Mouse (Mus musculus) stomach, embryonic 16.5 days (tissue): ENCODE data around the gene 1700001O22Rik. TPM values are rescaled to one million over a fixed set of nuclear protein-coding genes. Genes with fewer than 3 reads are reported as not detected.
A peak's percentile ranks its signal among the peaks of the same experiment; 100 is the strongest.

Source experiments
- ATAC-seq: fragments of 200-750 bp; cut with Nextera tagmentation; 2 replicates; pipeline ENCODE4 v1.8.0; 2017; ENCODE audit warnings: moderate number of reproducible peaks, moderate TSS enrichment; ENCODE audit not compliant: insufficient read depth, low FRiP score
- H3K27ac ChIP-seq: fragments of 300-500 bp; sonication (generic); 2 replicates; pipeline ENCODE4 v1.5.1; 2014; ENCODE audit warnings: low read length
- H3K27me3 ChIP-seq: fragments of 300-500 bp; sonication (generic); 2 replicates; pipeline ENCODE4 v1.6.1; 2014; ENCODE audit warnings: low read length, control low read depth, mixed read lengths; ENCODE audit not compliant: control insufficient read depth, insufficient read depth
- H3K36me3 ChIP-seq: fragments of 300-500 bp; sonication (generic); 2 replicates; pipeline ENCODE4 v1.6.1; 2014; ENCODE audit warnings: low read length; ENCODE audit not compliant: control insufficient read depth, insufficient read depth
- H3K4me1 ChIP-seq: fragments of 300-500 bp; sonication (generic); 2 replicates; pipeline ENCODE4 v1.6.1; 2014; ENCODE audit warnings: low read length, control low read depth, mixed read lengths; ENCODE audit not compliant: control insufficient read depth, insufficient read depth
- H3K4me2 ChIP-seq: fragments of 300-500 bp; sonication (generic); 2 replicates; pipeline ENCODE4 v1.6.1; 2014; ENCODE audit warnings: low read depth, low read length, mixed read lengths
- H3K4me3 ChIP-seq: fragments of 300-500 bp; sonication (generic); replicated peaks from 2 replicates; pipeline ENCODE4 v1.5.1; 2014; ENCODE audit warnings: mild to moderate bottlenecking, low read length
- H3K9ac ChIP-seq: fragments of 300-500 bp; sonication (generic); 2 replicates; pipeline ENCODE4 v1.6.1; 2014; ENCODE audit warnings: low read length
- H3K9me3 ChIP-seq: fragments of 300-500 bp; sonication (generic); replicated peaks from 2 replicates; pipeline ENCODE4 v1.6.1; 2016; ENCODE audit warnings: low read length, control low read depth; ENCODE audit not compliant: control insufficient read depth
- WGBS: fragments of 180-500 bp; shearing (Covaris S2); extraction: QIAGEN DNeasy Blood & Tissue Kit; methylation state at CpG from one replicate; pipeline ENCODE4 v1.1.7; 2014; 5-methylcytosine and 5-hydroxymethylcytosine counted together
- polyA plus RNA-seq: library from polyadenylated mRNA; unstranded; fragments of >200 nt; fragmentation: Nextera tagmentation; extraction: Ambion mirVana; gene quantifications from 2 replicates; pipeline ENCODE4 v1.2.1, GENCODE M21; 2015

The 1700001O22Rik gene
- polyA plus RNA-seq, 1 experiment from 2014 or later = 1.7 TPM

GRCm38 (mm10) chr2:30807147-30807647, 3.7 kb upstream of the 1700001O22Rik start:
- Histone ChIP-seq H3K9me3 (no peaks in the 10 kb centered on the region), H3K36me3 (no peaks in the 10 kb centered on the region), H3K27ac (peak overlapping the region; percentile 62), H3K4me1 (peaks cover 10% of the 10 kb centered on the region; the same call in 1 of the 2 replicates), H3K4me2 (peak overlapping the region; percentile 85), H3K9ac (peak overlapping the region; percentile 83), H3K4me3 (peak overlapping the region; percentile 87), H3K27me3 (no peaks in the 10 kb centered on the region)
- 6% methylated on average over 28 of the region's 28 CpGs for WGBS
- ATAC-seq = peak; percentile 6

DNA sequence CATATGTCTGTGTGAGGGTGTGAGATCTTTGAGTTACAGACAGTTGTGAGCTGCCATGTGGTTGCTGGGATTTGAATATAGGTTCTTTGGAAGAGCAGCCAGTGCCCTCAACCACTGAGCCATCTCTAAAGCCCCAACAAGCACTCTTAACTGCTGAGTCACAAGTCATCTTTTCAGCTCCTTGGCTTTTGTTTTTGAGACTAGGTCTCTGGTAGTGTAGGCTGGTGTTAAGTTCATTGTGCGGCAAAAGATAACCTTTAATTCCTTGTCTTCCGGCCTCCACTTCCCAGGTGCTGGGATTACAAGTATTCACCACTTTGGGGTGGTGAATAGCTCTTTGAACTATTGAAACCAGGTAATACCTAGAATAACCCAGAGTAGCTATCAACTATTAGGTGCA, 2.5 kb upstream of the 1700001O22Rik start:
- no peak for ATAC-seq
- Histone ChIP-seq H3K27me3 (no peaks in the 10 kb centered on the region), H3K9me3 (no peaks in the 10 kb centered on the region), H3K4me2 (no peak overlapping the region), H3K9ac (no peak overlapping the region), H3K4me1 (peaks cover 13% of the 10 kb centered on the region), H3K36me3 (no peaks in the 10 kb centered on the region), H3K27ac (no peak overlapping the region), H3K4me3 (no peak overlapping the region)
- 82% methylated on average over 2 of the region's 2 CpGs for WGBS

DNA sequence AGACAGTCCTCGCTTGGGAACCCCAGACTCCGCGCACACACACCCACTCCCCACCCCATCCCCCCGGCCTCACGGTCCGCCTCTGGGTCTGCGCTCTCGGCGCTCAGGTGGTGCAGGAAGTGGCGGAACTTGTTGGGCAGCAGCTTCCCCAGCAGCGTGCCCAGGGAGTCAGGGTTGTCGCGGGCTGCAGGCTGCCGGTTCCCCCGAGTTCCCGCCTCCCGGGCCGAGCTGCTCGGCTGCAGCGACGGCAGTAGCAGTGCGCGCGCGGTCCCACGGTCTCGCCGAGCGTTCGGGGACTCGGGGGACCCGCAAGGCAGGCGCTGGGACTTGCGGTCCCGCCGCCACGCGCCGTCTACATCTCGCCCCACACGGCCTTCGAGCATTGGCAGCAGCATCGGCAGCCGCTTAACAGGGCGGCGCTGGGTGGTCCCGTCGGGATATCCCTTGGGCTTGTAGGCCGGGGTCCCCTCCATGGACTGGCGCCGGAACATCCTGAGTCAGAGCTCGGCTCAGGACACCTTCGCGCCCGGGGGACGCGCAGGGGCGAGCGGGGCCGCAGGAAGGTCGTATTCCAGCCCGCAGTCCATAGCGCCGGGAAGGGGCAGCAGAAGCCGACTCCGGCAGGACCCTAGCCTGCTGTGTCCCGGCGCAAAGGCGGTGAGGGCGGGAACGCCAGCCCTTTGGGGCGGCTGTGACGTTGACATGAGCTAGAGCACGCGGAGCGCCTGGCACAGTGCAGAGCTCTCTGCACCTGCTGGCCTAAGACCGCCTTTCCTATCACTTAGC, 2.2 kb downstream of the 1700001O22Rik start:
- ATAC-seq = peak; percentile 71
- Histone ChIP-seq H3K4me2 (peak overlapping the region; percentile 93), H3K4me1 (peaks cover 10% of the 10 kb centered on the region), H3K4me3 (peak overlapping the region; percentile 53), H3K9ac (peak overlapping the region; percentile 77), H3K36me3 (no peaks in the 10 kb centered on the region), H3K27ac (no peak overlapping the region), H3K9me3 (no peaks in the 10 kb centered on the region), H3K27me3 (no peaks in the 10 kb centered on the region)
- under 1% methylated on average over 77 of the region's 77 CpGs for WGBS

DNA sequence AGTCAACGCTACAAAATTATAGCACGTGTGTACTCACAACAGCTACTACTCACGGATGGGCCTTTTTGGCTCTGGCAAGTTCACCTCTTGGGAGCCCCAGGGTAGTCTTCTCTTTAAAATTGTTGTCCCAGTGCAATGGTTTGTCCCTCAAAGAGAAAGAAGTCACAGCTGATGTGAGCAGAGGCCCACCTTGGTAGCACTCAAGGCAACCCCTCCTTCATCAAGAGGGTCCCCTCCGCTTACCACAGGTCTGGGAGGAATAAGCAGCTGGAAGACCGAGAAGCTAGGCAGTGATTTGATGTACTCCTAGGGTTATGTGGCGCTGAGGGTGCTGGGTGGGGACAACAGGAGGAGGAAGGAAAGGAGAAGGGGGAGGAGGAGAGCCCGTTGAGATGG, 2.8 kb downstream of the 1700001O22Rik start:
- H3K9ac ChIP-seq = peak overlapping the region; percentile 77

GRCm38 (mm10) chr2:30799456-30799855, 4.0 kb downstream of the 1700001O22Rik start:
- Histone ChIP-seq H3K27ac (no peak overlapping the region), H3K9ac (no peak overlapping the region), H3K36me3 (no peaks in the 10 kb centered on the region), H3K4me3 (no peak overlapping the region), H3K4me1 (peaks cover 19% of the 10 kb centered on the region), H3K9me3 (no peaks in the 10 kb centered on the region), H3K27me3 (no peaks in the 10 kb centered on the region), H3K4me2 (no peak overlapping the region)
- WGBS = 73% methylated on average over 3 of the region's 3 CpGs
- ATAC-seq = no peak

More for the DNA sequence above, 2.8 kb downstream of the 1700001O22Rik start:
- Histone ChIP-seq H3K4me1 (peaks cover 13% of the 10 kb centered on the region), H3K36me3 (no peaks in the 10 kb centered on the region), H3K27me3 (no peaks in the 10 kb centered on the region), H3K4me2 (peak overlapping the region; percentile 93), H3K4me3 (peak overlapping the region; percentile 53), H3K9me3 (no peaks in the 10 kb centered on the region), H3K27ac (no peak overlapping the region)
- no peak for ATAC-seq
- 36% methylated on average over 7 of the region's 7 CpGs for WGBS

DNA sequence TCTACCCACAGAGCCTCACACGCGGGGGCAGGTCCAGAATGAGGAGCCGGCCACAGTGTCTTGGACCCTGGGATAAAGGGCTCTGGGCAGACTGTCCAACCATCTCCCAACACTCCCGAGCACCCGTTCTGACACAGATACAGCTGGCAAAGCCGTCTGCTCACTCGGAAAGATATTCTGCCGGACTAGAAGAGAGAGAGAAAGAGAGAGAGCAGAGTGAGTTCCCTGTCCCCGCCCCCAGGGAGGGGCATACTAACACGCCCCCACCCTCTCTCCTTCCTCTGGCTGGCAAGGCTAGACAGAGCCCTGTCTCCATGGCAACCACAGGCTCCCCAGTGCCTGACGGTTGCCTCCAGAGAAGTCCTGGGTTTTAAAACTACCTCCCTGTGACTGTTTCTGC, 7.1 kb downstream of the 1700001O22Rik start:
- Histone ChIP-seq H3K4me1 (peaks cover 19% of the 10 kb centered on the region), H3K27ac (peak overlapping the region; percentile 16; the same call in 1 of the 2 replicates), H3K36me3 (no peaks in the 10 kb centered on the region), H3K9me3 (no peaks in the 10 kb centered on the region), H3K9ac (peak overlapping the region; percentile 54), H3K4me2 (peak overlapping the region; percentile 42), H3K4me3 (0 out of 2 replicates have a peak overlapping the region, but pooled peaks have one; percentile 8), H3K27me3 (no peaks in the 10 kb centered on the region)
- peak; percentile 65 for ATAC-seq
- 5% methylated on average over 11 of the region's 11 CpGs for WGBS

- H3K4me3 ChIP-seq = no peak overlapping the region
- no peaks in the 10 kb centered on the region for H3K36me3 ChIP-seq
- peak overlapping the region; percentile 42 for H3K4me2 ChIP-seq
- H3K27me3 ChIP-seq = no peaks in the 10 kb centered on the region
- no peaks in the 10 kb centered on the region for H3K9me3 ChIP-seq
- no peak overlapping the region; the same call in 1 of the 2 replicates for H3K9ac ChIP-seq
- H3K4me1 ChIP-seq = peaks cover 21% of the 10 kb centered on the region
- no peak for ATAC-seq
- no peak overlapping the region for H3K27ac ChIP-seq
- WGBS = 79% methylated on average over 5 of the region's 5 CpGs
These were observed 7.6 kb downstream of the 1700001O22Rik start for GRCm38 (mm10) chr2:30795889-30796275.

DNA sequence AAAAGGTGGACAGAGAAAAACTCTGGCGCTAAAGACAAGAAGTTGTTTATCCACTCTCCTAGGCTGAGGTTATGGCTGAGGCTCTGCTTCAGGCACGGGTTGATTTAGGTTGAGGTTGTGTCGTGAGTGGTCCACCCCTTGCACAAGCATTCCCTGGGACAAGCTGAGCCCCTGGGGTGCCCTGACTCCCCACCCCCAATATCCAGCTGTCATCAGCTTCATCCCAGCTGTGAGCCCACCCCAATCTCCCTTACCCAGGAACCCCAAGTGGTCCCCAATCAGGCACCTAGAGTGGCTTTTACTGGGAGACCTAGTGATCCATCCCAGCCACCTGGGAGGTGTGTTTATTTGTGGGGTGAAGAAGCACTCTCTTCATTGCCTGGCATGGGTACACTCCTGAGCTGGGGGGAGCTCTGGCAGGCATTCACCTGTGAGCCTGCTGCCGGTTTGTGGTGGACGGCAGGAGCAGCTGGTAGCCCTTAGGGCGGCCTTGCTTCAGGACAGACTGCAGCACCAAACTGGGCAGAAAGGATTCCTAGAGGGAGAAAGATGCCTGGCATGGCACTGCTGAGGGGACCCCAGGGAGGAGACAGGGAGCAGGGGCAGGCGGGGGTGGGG, 8.1 kb downstream of the 1700001O22Rik start:
- Histone ChIP-seq H3K4me3 (peak overlapping the region; percentile 47), H3K4me1 (peaks cover 21% of the 10 kb centered on the region), H3K4me2 (peak overlapping the region; percentile 71), H3K9ac (peak overlapping the region; percentile 74), H3K27ac (peak overlapping the region; percentile 53; the same call in 1 of the 2 replicates), H3K36me3 (no peaks in the 10 kb centered on the region), H3K27me3 (no peaks in the 10 kb centered on the region), H3K9me3 (no peaks in the 10 kb centered on the region)
- no peak for ATAC-seq
- WGBS = 74% methylated on average over 7 of the region's 7 CpGs
